ENCODE assay signal across 19 mouse cellular contexts in genomic region chr11:80771186-80771585, GRCm38 (mm10). TPM values are rescaled to one million over a fixed set of nuclear protein-coding genes. Genes with fewer than 3 reads are reported as not detected.
DNase-seq lines count a peak whose midpoint lies in the region; ATAC-seq and TF ChIP-seq lines count a peak whose summit lies in the region.
"Had no signal": no experiment of that assay in that cellular context is flagged by ENCODE, and none has a peak within 500 bp of the region (broad histone marks: within the 10 kb centered on the region; RNA-seq: fewer than 3 reads in every experiment).

No protein-coding gene starts in this region.

- no peak for TF ChIP-seq CTCF in kidney, postnatal 0 days (IDR thresholded peaks at IDR 0.05; ENCODE audit: low read depth)

- WGBS in kidney, postnatal 0 days = 74% methylated on average over 3 of the region's 3 CpGs
- 73% methylated on average over 3 of the region's 3 CpGs for WGBS in kidney, embryonic 15.5 days

- peak; percentile 22 to 33 for DNase-seq in heart, adult 18-20 months
- DNase-seq in heart, postnatal 25 days (ENCODE audit: low spot score) = no peak
- peak; percentile 22 for DNase-seq in kidney, postnatal 0 days (ENCODE audit: low spot score)
- DNase-seq in 3T3-L1 (ENCODE audit: low read depth, low spot score) (peak; percentile 63), NIH3T3 (ENCODE audit: low read depth) (peak; percentile 76)
- DNase-seq in embryo, embryonic 9.5 days (ENCODE audit: extremely low spot score) = no peak
- DNase-seq: cerebellum, adult 9-11 months; forebrain, postnatal 0 days; gastrocnemius, postnatal 36 days; heart, postnatal 36 days; kidney, adult 18-20 months; layer of hippocampus, postnatal 36 days; liver, postnatal 0 days; thymus, postnatal 36 days had no signal

- H3K27ac ChIP-seq in kidney, postnatal 0 days = no peak overlapping the region
- no peak overlapping the region for H3K27ac ChIP-seq in kidney, embryonic 15.5 days
- H3K27ac ChIP-seq: embryonic facial prominence, embryonic 10.5 days; hindbrain, embryonic 13.5 days had no signal

- no peak for ATAC-seq in kidney, postnatal 0 days (replicated peaks; ENCODE audit: low FRiP score, low read depth)
- ATAC-seq in kidney, embryonic 15.5 days (replicated peaks; ENCODE audit: low FRiP score) = no peak
- ATAC-seq: forebrain, postnatal 0 days; liver, postnatal 0 days had no signal

- H3K4me3 ChIP-seq in kidney, postnatal 0 days (replicated peaks; ENCODE audit: low read depth, low read length) = no peak overlapping the region
- no peak overlapping the region for H3K4me3 ChIP-seq in kidney, embryonic 15.5 days (replicated peaks)
- H3K4me3 ChIP-seq: embryonic facial prominence, embryonic 10.5 days; hindbrain, embryonic 13.5 days had no signal

- H3K36me3 ChIP-seq in kidney, postnatal 0 days (ENCODE audit: insufficient read depth, low read length) = no peaks in the 10 kb centered on the region
- H3K36me3 ChIP-seq in kidney, embryonic 15.5 days = no peaks in the 10 kb centered on the region
- H3K36me3 ChIP-seq: embryonic facial prominence, embryonic 10.5 days; hindbrain, embryonic 13.5 days had no signal

- H3K4me1 ChIP-seq in kidney, postnatal 0 days (replicated peaks; ENCODE audit: insufficient read depth, low read length) = peaks cover 7% of the 10 kb centered on the region; the same call in 1 of the 2 replicates
- peaks cover 9% of the 10 kb centered on the region; the same call in 1 of the 2 replicates for H3K4me1 ChIP-seq in kidney, embryonic 15.5 days
- H3K4me1 ChIP-seq: hindbrain, embryonic 13.5 days had no signal

- no peak overlapping the region for H3K9ac ChIP-seq in kidney, postnatal 0 days (ENCODE audit: low read depth, low read length)
- no peak overlapping the region for H3K9ac ChIP-seq in kidney, embryonic 15.5 days
- H3K9ac ChIP-seq: forebrain, postnatal 0 days; hindbrain, embryonic 13.5 days; liver, postnatal 0 days had no signal

- H3K4me2 ChIP-seq in kidney, postnatal 0 days (ENCODE audit: low read length) = no peak overlapping the region
- no peak overlapping the region for H3K4me2 ChIP-seq in kidney, embryonic 15.5 days
- H3K4me2 ChIP-seq: hindbrain, embryonic 13.5 days; liver, embryonic 11.5 days; midbrain, embryonic 11.5 days had no signal

- no peaks in the 10 kb centered on the region for H3K27me3 ChIP-seq in kidney, postnatal 0 days (ENCODE audit: insufficient read depth, low read length)
- no peaks in the 10 kb centered on the region for H3K27me3 ChIP-seq in kidney, embryonic 15.5 days

- no peaks in the 10 kb centered on the region for H3K9me3 ChIP-seq in kidney, postnatal 0 days (replicated peaks; ENCODE audit: low read length)
- H3K9me3 ChIP-seq in kidney, embryonic 15.5 days (replicated peaks) = no peaks in the 10 kb centered on the region
- H3K9me3 ChIP-seq: embryonic facial prominence, embryonic 10.5 days; hindbrain, embryonic 13.5 days had no signal

- intact Hi-C loops in heart, postnatal 25 days (cut with DNase I) = no loop called here

RNA-seq across cellular contexts. Expression of gene Myo1d, which starts 8.6 kb away (rescaled TPM):
- 10 to 100 TPM; 10.1 to 10.3 TPM for total RNA-seq in heart, adult 18-20 months (2021)
- total RNA-seq in heart, postnatal 25 days (2021) = 10 to 100 TPM in 1 of 2 experiments, 1 to 10 TPM in 1; 8.7 to 10.9 TPM
- 15.7 and 16.9 TPM in 2 replicates for polyA plus RNA-seq in kidney, postnatal 0 days (2015; fragmentation: Nextera tagmentation; extraction: Ambion mirVana)
- 14.4 and 15.8 TPM in 2 replicates for polyA plus RNA-seq in kidney, embryonic 15.5 days (2015; fragmentation: Nextera tagmentation; extraction: Ambion mirVana)

RNA-seq across cellular contexts. Expression of gene Tmem98, which starts 38.8 kb away (rescaled TPM):
- 10 to 100 TPM; 12.0 to 14.0 TPM for total RNA-seq in heart, adult 18-20 months (2021)
- total RNA-seq in heart, postnatal 25 days (2021) = 10 to 100 TPM; 14.7 to 14.8 TPM
- polyA plus RNA-seq in kidney, postnatal 0 days (2015; fragmentation: Nextera tagmentation; extraction: Ambion mirVana) = 93.2 and 95.0 TPM in 2 replicates
- polyA plus RNA-seq in kidney, embryonic 15.5 days (2015; fragmentation: Nextera tagmentation; extraction: Ambion mirVana) = 110 and 113 TPM in 2 replicates

Comparison
In these comparisons a context has a peak if more than half of its experiments do, and no peak if none do; other contexts are left out.
1. DNase-seq: peak in heart, adult 18-20 months (2 of 2), kidney, postnatal 0 days (single experiment), 3T3-L1 (single experiment) and NIH3T3 (single experiment); none in heart, postnatal 25 days (single experiment) and embryo, embryonic 9.5 days (single experiment).